Mouse (Mus musculus): ENCODE results near the gene Lcn2. TPM values are rescaled to one million over a fixed set of nuclear protein-coding genes. Genes with fewer than 3 reads are reported as not detected.

Lcn2 gene
- polyA plus RNA-seq (2012; rRNA removed), result 1.3 and 2.4 TPM in 2 replicates
- 0.97 and 2.8 TPM in 2 replicates for polyA plus RNA-seq (2014; fragmentation: Nextera tagmentation; extraction: Ambion mirVana)

DNA sequence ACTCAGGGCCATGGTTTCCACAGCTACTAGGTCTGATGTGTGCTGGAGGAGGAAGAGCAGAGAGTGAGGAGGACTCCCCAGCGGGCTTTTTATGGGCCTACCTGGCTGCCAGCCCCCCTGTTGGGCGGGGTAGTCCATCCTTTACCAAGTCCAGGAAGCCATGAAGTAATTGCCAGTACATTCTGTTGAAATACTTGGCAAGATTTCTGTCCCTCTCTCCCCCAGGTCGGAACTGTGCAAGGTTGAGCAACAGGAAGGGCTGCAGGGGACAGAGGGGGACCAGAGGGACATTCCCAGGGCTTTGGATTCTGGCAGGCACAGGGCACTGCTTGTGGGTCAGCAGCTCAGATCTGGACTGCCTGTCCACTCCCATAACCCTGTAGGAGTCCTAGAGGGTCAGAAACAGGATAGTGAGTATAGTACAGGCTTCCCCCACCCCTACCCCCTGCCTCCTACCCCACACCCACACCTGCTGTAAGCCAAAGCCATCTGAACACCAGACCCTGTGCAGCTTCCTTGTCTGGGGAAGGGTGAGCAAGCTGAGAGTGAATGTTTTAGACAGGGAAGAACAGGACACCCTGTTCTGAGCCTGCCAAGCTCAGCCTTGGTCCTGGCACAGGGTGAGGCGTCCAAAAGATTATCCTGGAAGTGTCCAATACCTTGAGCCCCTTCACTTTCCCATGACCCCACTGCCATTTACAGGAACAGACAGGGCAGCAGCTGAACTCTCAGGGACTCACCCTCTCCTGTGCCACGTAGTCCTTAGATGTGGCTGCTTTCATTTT, at the start of gene Lcn2:
TSS of gene Lcn2 (minus strand) at position 547 of the 785 bp plus-strand sequence.
- no peak within 1 kb of the TSS for H3K4me3 ChIP-seq (replicated peaks; ENCODE audit: low read length)
- no peak for TF ChIP-seq POLR2A (IDR thresholded peaks at IDR 0.05; ENCODE audit: borderline replicate concordance, extremely low read depth, insufficient read depth, insufficient read length)
- no peaks in the 10 kb centered on the region for H3K36me3 ChIP-seq (ENCODE audit: control insufficient read depth, insufficient read depth, low read length)
- no peak within 1 kb of the TSS for H3K27ac ChIP-seq (replicated peaks; ENCODE audit: low read depth, low read length)
- H3K9ac ChIP-seq (ENCODE audit: low read depth, low read length, severe bottlenecking), result peak within 1 kb of the TSS; percentile 38
- ATAC-seq (ENCODE audit: low FRiP score, low read depth) (no peak), DNase-seq (ENCODE audit: low spot score) (no peak)
- WGBS, result 57% methylated on average over 5 of the region's 5 CpGs
- no peak within 1 kb of the TSS for H3K4me2 ChIP-seq (replicated peaks; ENCODE audit: low read depth, low read length, severe bottlenecking)
- H3K9me3 ChIP-seq (ENCODE audit: control insufficient read depth, low read length), result no peaks in the 10 kb centered on the region
- H3K27me3 ChIP-seq (ENCODE audit: control insufficient read depth, insufficient read depth, low read length), result no peaks in the 10 kb centered on the region
- H3K4me1 ChIP-seq (ENCODE audit: control insufficient read depth, insufficient read depth, low read length), result no peaks in the 10 kb centered on the region

DNA sequence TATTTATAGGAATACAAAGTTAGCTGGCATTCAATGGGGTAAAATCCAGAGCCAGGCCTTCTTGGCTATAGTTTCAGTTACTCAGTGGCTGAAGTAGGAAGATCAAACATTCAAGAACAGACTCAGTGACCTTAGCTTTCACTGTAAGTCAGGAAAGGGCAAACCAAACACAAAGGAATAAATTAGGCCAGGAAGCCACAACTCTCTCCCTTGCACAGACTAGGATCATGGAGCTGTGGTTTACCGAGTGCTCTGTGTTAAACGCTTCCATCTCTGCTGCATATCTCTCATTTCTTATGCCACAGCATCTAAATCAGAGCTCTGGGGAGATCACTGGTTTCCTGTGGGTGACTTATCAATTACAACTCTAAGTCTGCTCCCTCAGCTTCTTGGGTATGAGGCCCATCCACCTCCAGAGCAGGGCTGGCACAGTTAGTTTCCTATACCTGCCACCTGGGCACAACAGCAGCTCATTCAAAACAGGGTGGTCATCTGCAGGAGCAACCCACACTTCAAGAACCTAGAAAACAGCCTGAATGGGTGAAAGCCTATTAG, 49.6 kb upstream of the Lcn2 start:
- no peak for TF ChIP-seq POLR2A (IDR thresholded peaks at IDR 0.05; ENCODE audit: borderline replicate concordance, extremely low read depth, insufficient read depth, insufficient read length)
- Histone ChIP-seq H3K36me3 (ENCODE audit: control insufficient read depth, insufficient read depth, low read length) (peaks cover 2% of the 10 kb centered on the region; the same call in 1 of the 2 replicates), H3K27ac (replicated peaks; ENCODE audit: low read depth, low read length) (0 out of 2 replicates have a peak overlapping the region, but pooled peaks have one; percentile 0), H3K9ac (ENCODE audit: low read depth, low read length, severe bottlenecking) (no peak overlapping the region), H3K27me3 (ENCODE audit: control insufficient read depth, insufficient read depth, low read length) (no peaks in the 10 kb centered on the region), H3K4me3 (replicated peaks; ENCODE audit: low read length) (no peak overlapping the region), H3K9me3 (ENCODE audit: control insufficient read depth, low read length) (no peaks in the 10 kb centered on the region), H3K4me2 (replicated peaks; ENCODE audit: low read depth, low read length, severe bottlenecking) (no peak overlapping the region), H3K4me1 (ENCODE audit: control insufficient read depth, insufficient read depth, low read length) (0 out of 2 replicates have a peak, but pooled peaks cover 7% of the 10 kb centered on the region)
- 65% methylated on average over 2 of the region's 2 CpGs for WGBS
- DNase-seq (ENCODE audit: low spot score), result no peak
- no peak for ATAC-seq (ENCODE audit: low FRiP score, low read depth)

DNA sequence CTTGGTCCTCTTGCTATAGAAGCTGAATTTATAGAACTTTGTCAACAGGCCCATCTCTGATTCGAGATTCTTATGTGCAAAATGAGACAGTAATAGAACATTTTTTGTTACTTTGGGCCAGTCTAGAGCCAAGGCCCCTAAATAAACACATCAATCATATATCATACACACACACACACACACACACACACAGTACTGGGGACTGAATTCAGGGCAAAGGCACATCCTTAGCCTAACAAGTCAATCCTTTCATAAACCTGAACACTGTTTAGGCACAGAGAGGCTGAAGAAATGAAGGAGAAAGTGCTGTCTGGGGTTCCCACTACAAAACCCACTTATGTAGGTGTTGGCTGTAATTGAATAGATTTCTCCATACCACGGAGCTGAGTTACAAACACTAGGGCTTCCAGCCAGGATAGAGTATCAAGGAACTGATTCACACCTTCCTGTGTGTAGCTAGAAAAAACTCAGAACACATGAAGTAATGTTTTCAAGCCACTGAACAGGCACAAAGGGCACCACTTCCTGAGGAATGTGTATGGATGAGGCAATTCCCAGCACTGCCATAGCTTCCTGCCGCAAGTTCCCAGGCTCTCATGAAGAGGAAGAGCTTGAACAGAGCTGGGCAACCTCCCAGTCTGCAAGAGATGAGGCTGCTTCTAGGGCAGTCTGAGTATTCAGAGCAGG, 48.8 kb upstream of the Lcn2 start:
- H3K4me2 ChIP-seq (replicated peaks; ENCODE audit: low read depth, low read length, severe bottlenecking), result no peak overlapping the region
- 0 out of 2 replicates have a peak, but pooled peaks cover 7% of the 10 kb centered on the region for H3K4me1 ChIP-seq (ENCODE audit: control insufficient read depth, insufficient read depth, low read length)
- no peaks in the 10 kb centered on the region for H3K9me3 ChIP-seq (ENCODE audit: control insufficient read depth, low read length)
- H3K9ac ChIP-seq (ENCODE audit: low read depth, low read length, severe bottlenecking), result no peak overlapping the region
- 0 out of 2 replicates have a peak overlapping the region, but pooled peaks have one; percentile 0 for H3K27ac ChIP-seq (replicated peaks; ENCODE audit: low read depth, low read length)
- no peak for TF ChIP-seq POLR2A (IDR thresholded peaks at IDR 0.05; ENCODE audit: borderline replicate concordance, extremely low read depth, insufficient read depth, insufficient read length)
- ATAC-seq (ENCODE audit: low FRiP score, low read depth) (no peak), DNase-seq (ENCODE audit: low spot score) (no peak)
- no peak overlapping the region for H3K4me3 ChIP-seq (replicated peaks; ENCODE audit: low read length)
- no peaks in the 10 kb centered on the region for H3K27me3 ChIP-seq (ENCODE audit: control insufficient read depth, insufficient read depth, low read length)
- peaks cover under 1% of the 10 kb centered on the region; the same call in 1 of the 2 replicates for H3K36me3 ChIP-seq (ENCODE audit: control insufficient read depth, insufficient read depth, low read length)
- WGBS, result 68% methylated on average over 3 of the region's 3 CpGs

DNA sequence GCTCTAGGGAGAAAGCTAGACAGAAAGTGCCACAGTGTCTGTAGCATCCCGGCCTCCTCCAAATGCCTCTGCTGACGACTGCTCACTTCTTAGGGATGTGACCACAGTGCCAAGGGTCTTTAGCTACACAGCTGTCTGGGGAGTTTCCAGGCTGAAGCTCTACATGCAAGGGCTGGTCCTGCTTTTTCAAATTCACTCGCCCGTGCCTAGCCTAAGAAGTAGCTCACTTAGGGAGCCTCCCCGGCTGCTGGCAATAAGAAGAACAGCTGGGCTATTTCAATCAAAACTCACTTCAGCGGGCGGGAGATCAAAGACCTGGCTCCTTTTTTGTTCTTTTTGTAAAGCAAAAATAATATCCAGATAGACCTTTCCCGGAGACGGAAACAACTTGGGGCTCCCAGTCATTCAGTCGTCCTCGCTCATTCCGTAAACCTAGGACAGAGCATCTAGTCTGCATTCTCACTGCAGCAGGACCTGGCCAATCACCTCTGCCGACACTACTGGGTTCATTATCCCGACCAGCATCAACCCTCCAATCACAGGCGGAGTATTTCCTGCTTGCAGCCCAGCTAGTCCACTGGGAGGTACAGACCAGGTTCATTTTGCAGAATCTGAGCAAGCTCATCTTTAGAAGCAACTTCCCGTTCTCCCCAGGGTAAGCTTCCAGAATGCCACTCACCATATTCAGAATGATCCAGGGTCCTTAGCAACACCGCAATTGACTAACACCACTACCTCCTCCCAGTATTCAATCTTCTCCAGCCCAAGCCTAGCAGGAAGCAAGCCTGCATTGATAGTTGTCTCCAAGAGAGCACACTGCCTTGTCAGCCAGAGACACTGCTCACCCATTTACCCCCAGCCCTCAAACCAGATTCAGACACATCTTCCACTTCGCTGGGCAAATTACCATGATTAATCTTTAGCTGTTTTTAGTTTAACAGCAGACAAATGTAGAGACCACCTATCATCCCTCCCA, 42.9 kb upstream of the Lcn2 start:
- Histone ChIP-seq H3K9ac (ENCODE audit: low read depth, low read length, severe bottlenecking) (peak overlapping the region; percentile 55), H3K4me3 (replicated peaks; ENCODE audit: low read length) (peak overlapping the region; percentile 45)
- WGBS, result 9% methylated on average over 18 of the region's 18 CpGs

More for the DNA sequence above, 42.9 kb upstream of the Lcn2 start:
- Histone ChIP-seq H3K27me3 (ENCODE audit: control insufficient read depth, insufficient read depth, low read length) (no peaks in the 10 kb centered on the region), H3K9me3 (ENCODE audit: control insufficient read depth, low read length) (no peaks in the 10 kb centered on the region), H3K4me1 (ENCODE audit: control insufficient read depth, insufficient read depth, low read length) (peaks cover 35% of the 10 kb centered on the region), H3K4me2 (replicated peaks; ENCODE audit: low read depth, low read length, severe bottlenecking) (peak overlapping the region; percentile 59), H3K27ac (replicated peaks; ENCODE audit: low read depth, low read length) (peak overlapping the region; percentile 72), H3K36me3 (ENCODE audit: control insufficient read depth, insufficient read depth, low read length) (no peaks in the 10 kb centered on the region)
- TF ChIP-seq POLR2A (IDR thresholded peaks at IDR 0.05; ENCODE audit: borderline replicate concordance, extremely low read depth, insufficient read depth, insufficient read length), result 0 out of 2 replicates have a peak, but pooled peaks have one; percentile 18
- DNase-seq (ENCODE audit: low spot score) (peak; percentile 96), ATAC-seq (ENCODE audit: low FRiP score, low read depth) (peak; percentile 93)

Data from limb, embryonic 14.5 days (tissue).